Comparison of ENCODE assay signal across 34 mouse cellular contexts in genomic region chr6:122598014-122598413, GRCm38 (mm10). TPM values are rescaled to one million over a fixed set of nuclear protein-coding genes. Genes with fewer than 3 reads are reported as not detected.
A peak's percentile ranks its signal among the peaks of the same experiment; 100 is the strongest.
DNase-seq lines count a peak whose midpoint lies in the region; ATAC-seq and TF ChIP-seq lines count a peak whose summit lies in the region.
"Had no signal": no experiment of that assay in that cellular context is flagged by ENCODE, and none has a peak within 500 bp of the region (broad histone marks: within the 10 kb centered on the region; RNA-seq: fewer than 3 reads in every experiment).

No protein-coding gene starts in this region.

- H3K9me3 ChIP-seq in liver, embryonic 16.5 days (replicated peaks; ENCODE audit: control insufficient read depth, low read length) = no peaks in the 10 kb centered on the region
- no peaks in the 10 kb centered on the region for H3K9me3 ChIP-seq in liver, embryonic 11.5 days (ENCODE audit: control insufficient read depth, low read length)
- H3K9me3 ChIP-seq: forebrain, embryonic 10.5 days; heart, embryonic 15.5 days; hindbrain, embryonic 15.5 days; midbrain, embryonic 13.5 days; neural tube, embryonic 12.5 days had no signal

- no peak overlapping the region for H3K9ac ChIP-seq in liver, embryonic 16.5 days (ENCODE audit: low read depth, low read length)
- H3K9ac ChIP-seq in liver, embryonic 11.5 days (ENCODE audit: low read depth, low read length) = no peak overlapping the region
- H3K9ac ChIP-seq: heart, embryonic 15.5 days; hindbrain, embryonic 15.5 days; liver, embryonic 14.5 days; midbrain, embryonic 13.5 days; neural tube, embryonic 12.5 days had no signal

- no peak overlapping the region for H3K4me3 ChIP-seq in liver, embryonic 16.5 days (ENCODE audit: low read depth, low read length)
- H3K4me3 ChIP-seq in liver, embryonic 11.5 days (ENCODE audit: low read depth, low read length) = no peak overlapping the region
- peak overlapping the region; percentile 35 for H3K4me3 ChIP-seq in bone marrow, adult 2 months (replicated peaks; ENCODE audit: control insufficient read depth, low read depth, low read length)
- no peak overlapping the region for H3K4me3 ChIP-seq in small intestine, adult 2 months (ENCODE audit: low read depth, low read length)
- H3K4me3 ChIP-seq in cerebellum, adult 2 months (replicated peaks; ENCODE audit: insufficient read depth, low read depth, low read length) = no peak overlapping the region
- H3K4me3 ChIP-seq: forebrain, embryonic 10.5 days; heart, embryonic 15.5 days; hindbrain, embryonic 15.5 days; layer of hippocampus, adult 2 months; midbrain, embryonic 13.5 days; neural tube, embryonic 12.5 days had no signal

- no peak overlapping the region for H3K4me2 ChIP-seq in liver, embryonic 16.5 days (ENCODE audit: low read depth, low read length)
- no peak overlapping the region for H3K4me2 ChIP-seq in liver, embryonic 11.5 days
- H3K4me2 ChIP-seq: heart, embryonic 15.5 days; hindbrain, embryonic 15.5 days; midbrain, embryonic 13.5 days; neural tube, embryonic 12.5 days had no signal

- H3K27ac ChIP-seq in liver, embryonic 16.5 days (ENCODE audit: low read length) = 0 out of 2 replicates have a peak overlapping the region, but pooled peaks have one; percentile 9
- H3K27ac ChIP-seq in liver, embryonic 11.5 days (ENCODE audit: low read depth, low read length) = no peak overlapping the region
- no peak overlapping the region; the same call in 1 of the 2 replicates for H3K27ac ChIP-seq in bone marrow, adult 2 months (ENCODE audit: control insufficient read depth, insufficient read depth, low read depth, low read length, poor library complexity)
- H3K27ac ChIP-seq in small intestine, adult 2 months (ENCODE audit: insufficient read depth, low read depth, low read length) = 0 out of 2 replicates have a peak overlapping the region, but pooled peaks have one; percentile 55
- no peak overlapping the region for H3K27ac ChIP-seq in cerebellum, adult 2 months (ENCODE audit: insufficient read depth, low read length)
- H3K27ac ChIP-seq: forebrain, embryonic 10.5 days; heart, embryonic 15.5 days; hindbrain, embryonic 15.5 days; layer of hippocampus, adult 2 months; liver, embryonic 14.5 days; midbrain, embryonic 13.5 days; neural tube, embryonic 12.5 days had no signal

- no peak for ATAC-seq in liver, embryonic 16.5 days (ENCODE audit: low read depth)
- no peak for ATAC-seq in liver, embryonic 11.5 days (replicated peaks; ENCODE audit: low FRiP score)
- peak; percentile 43 for ATAC-seq in megakaryocyte, adult 5-6 weeks (ENCODE audit: poor library complexity, severe bottlenecking)
- ATAC-seq: activated CD4-positive, CD25-positive, alpha-beta regulatory T cell, adult 4 months; midbrain, embryonic 13.5 days had no signal

- H3K4me1 ChIP-seq in liver, embryonic 16.5 days (ENCODE audit: control insufficient read depth, low read depth, low read length) = no peaks in the 10 kb centered on the region
- no peaks in the 10 kb centered on the region for H3K4me1 ChIP-seq in liver, embryonic 11.5 days (replicated peaks; ENCODE audit: control insufficient read depth, insufficient read depth, low read length)
- H3K4me1 ChIP-seq in bone marrow, adult 2 months (ENCODE audit: control insufficient read depth, insufficient read depth, low read length) = peaks cover 1% of the 10 kb centered on the region
- H3K4me1 ChIP-seq in small intestine, adult 2 months (ENCODE audit: control insufficient read depth, insufficient read depth, insufficient read length, low read length) = peaks cover 3% of the 10 kb centered on the region; the same call in 1 of the 2 replicates
- no peaks in the 10 kb centered on the region for H3K4me1 ChIP-seq in cerebellum, adult 2 months (ENCODE audit: control insufficient read depth, insufficient read depth, low read length)
- H3K4me1 ChIP-seq: heart, embryonic 15.5 days; neural tube, embryonic 12.5 days had no signal

- TF ChIP-seq CTCF in bone marrow, adult 2 months (IDR thresholded peaks at IDR 0.05; ENCODE audit: control insufficient read depth, insufficient read depth, low read length) = no peak
- TF ChIP-seq CTCF in small intestine, adult 2 months (IDR thresholded peaks at IDR 0.05; ENCODE audit: extremely low read depth, insufficient read length, insufficient replicate concordance, low read depth, low read length) = no peak
- TF ChIP-seq CTCF in cerebellum, adult 2 months (IDR thresholded peaks at IDR 0.05; ENCODE audit: borderline replicate concordance, insufficient read depth, low read depth, low read length) = no peak

- no peak for TF ChIP-seq POLR2A in bone marrow, adult 2 months (IDR thresholded peaks at IDR 0.05; ENCODE audit: borderline replicate concordance, control insufficient read depth, low read depth, low read length)
- no peak for TF ChIP-seq POLR2A in small intestine, adult 2 months (IDR thresholded peaks at IDR 0.05; ENCODE audit: low read depth, low read length)
- TF ChIP-seq POLR2A in cerebellum, adult 2 months (IDR thresholded peaks at IDR 0.05; ENCODE audit: borderline replicate concordance, insufficient read depth, low read length) = no peak

- H3K36me3 ChIP-seq in liver, embryonic 16.5 days (ENCODE audit: control insufficient read depth, insufficient read depth) = no peaks in the 10 kb centered on the region
- H3K36me3 ChIP-seq in liver, embryonic 11.5 days (ENCODE audit: control insufficient read depth, insufficient read depth, low read length) = no peaks in the 10 kb centered on the region
- H3K36me3 ChIP-seq in small intestine, adult 2 months (ENCODE audit: control insufficient read depth, insufficient read depth, low read length) = no peaks in the 10 kb centered on the region
- H3K36me3 ChIP-seq: forebrain, embryonic 10.5 days; heart, embryonic 15.5 days; hindbrain, embryonic 15.5 days; midbrain, embryonic 13.5 days; neural tube, embryonic 12.5 days had no signal

- H3K27me3 ChIP-seq in liver, embryonic 16.5 days (ENCODE audit: control insufficient read depth, insufficient read depth, low read depth, low read length) = no peaks in the 10 kb centered on the region
- H3K27me3 ChIP-seq in liver, embryonic 11.5 days (replicated peaks; ENCODE audit: control insufficient read depth, insufficient read depth, low read length) = no peaks in the 10 kb centered on the region
- H3K27me3 ChIP-seq in small intestine, adult 2 months (ENCODE audit: control insufficient read depth, insufficient read depth, low read length) = no peaks in the 10 kb centered on the region
- H3K27me3 ChIP-seq in cerebellum, adult 2 months (ENCODE audit: control insufficient read depth, insufficient read depth, low read length) = no peaks in the 10 kb centered on the region
- H3K27me3 ChIP-seq: heart, embryonic 15.5 days; hindbrain, embryonic 15.5 days; midbrain, embryonic 13.5 days; neural tube, embryonic 12.5 days had no signal

- 72% methylated on average over 4 of the region's 4 CpGs for WGBS in liver, embryonic 16.5 days (ENCODE audit: insufficient replicate concordance)
- WGBS in liver, embryonic 11.5 days = 89% methylated on average over 4 of the region's 4 CpGs
- 62% methylated on average over 4 of the region's 4 CpGs for WGBS in bone marrow, adult 2 months
- 83% methylated on average over 4 of the region's 4 CpGs for WGBS in small intestine, adult 2 months
- WGBS in cerebellum, adult 2 months = 94% methylated on average over 4 of the region's 4 CpGs

- no peak for DNase-seq in liver, embryonic 11.5 days (ENCODE audit: low spot score)
- no peak for DNase-seq in kidney, adult 9 months
- no peak for DNase-seq in cerebellum, adult 2 months
- DNase-seq: adrenal gland, adult 8-10 months; cerebellum, postnatal 10 days; gastrocnemius, postnatal 14 days; kidney, postnatal 14 days; lung, postnatal 4 days; right cerebral cortex, postnatal 4 days; thymus, postnatal 14 days had no signal

RNA-seq across cellular contexts. Expression of gene Apobec1, which starts 4.2 kb away (rescaled TPM):
- 5.7 and 6.2 TPM in 2 replicates for polyA plus RNA-seq in liver, embryonic 16.5 days (2015; fragmentation: Nextera tagmentation; extraction: Ambion mirVana)
- 3.7 and 5.6 TPM in 2 replicates for polyA plus RNA-seq in liver, embryonic 11.5 days (2014; fragmentation: Nextera tagmentation; extraction: Ambion mirVana)
- 9.8 and 23.3 TPM in 2 replicates for polyA plus RNA-seq in bone marrow, adult 2 months (2011; ENCODE audit: insufficient read depth, insufficient read length, low replicate concordance, missing spikeins)
- total RNA-seq in megakaryocyte, adult 5-6 weeks (2015) = 112 and 151 TPM in 2 replicates
- total RNA-seq in megakaryocyte, adult 5-6 weeks (2017) = 78.0 and 87.4 TPM in 2 replicates
- polyA plus RNA-seq in small intestine, adult 2 months (2012; rRNA removed) = 15.2 and 15.5 TPM in 2 replicates
- polyA plus RNA-seq in cerebellum, adult 2 months (2012; rRNA removed) = 3.2 and 3.8 TPM in 2 replicates

RNA-seq across cellular contexts. Expression of gene Gdf3, which starts 11.9 kb away (rescaled TPM):
- 0.97 and 0.98 TPM in 2 replicates for polyA plus RNA-seq in liver, embryonic 16.5 days (2015; fragmentation: Nextera tagmentation; extraction: Ambion mirVana)
- polyA plus RNA-seq in liver, embryonic 11.5 days (2014; fragmentation: Nextera tagmentation; extraction: Ambion mirVana) = 13.9 and 14.6 TPM in 2 replicates
- 2.0 and 8.2 TPM in 2 replicates for polyA plus RNA-seq in bone marrow, adult 2 months (2011; ENCODE audit: insufficient read depth, insufficient read length, low replicate concordance, missing spikeins)
- 0.62 and 1.7 TPM in 2 replicates for total RNA-seq in megakaryocyte, adult 5-6 weeks (2015)
- total RNA-seq in megakaryocyte, adult 5-6 weeks (2017) = 0.40 TPM in 1 of 2 replicates, not detected in the other
- polyA plus RNA-seq in small intestine, adult 2 months (2012; rRNA removed) = 0.14 TPM in 1 of 2 replicates, not detected in the other
- 0.16 and 0.21 TPM in 2 replicates for polyA plus RNA-seq in cerebellum, adult 2 months (2012; rRNA removed)
- total RNA-seq: gastrocnemius, postnatal 14 days; heart, adult 8-10 months; layer of hippocampus, adult 2 months; layer of hippocampus, postnatal 25 days; left cerebral cortex, postnatal 10 days had no signal
- polyA plus RNA-seq: embryonic facial prominence, embryonic 11.5 days; forebrain, embryonic 16.5 days; kidney, adult 2 months; neural tube, embryonic 12.5 days; stomach, embryonic 14.5 days had no signal

RNA-seq across cellular contexts. Expression of gene Dppa3, which starts 28.2 kb away (rescaled TPM):
- polyA plus RNA-seq in liver, embryonic 16.5 days (2015; fragmentation: Nextera tagmentation; extraction: Ambion mirVana) = not detected in 2 replicates
- polyA plus RNA-seq in liver, embryonic 11.5 days (2014; fragmentation: Nextera tagmentation; extraction: Ambion mirVana) = not detected in 2 replicates
- polyA plus RNA-seq in bone marrow, adult 2 months (2011; ENCODE audit: insufficient read depth, insufficient read length, low replicate concordance, missing spikeins) = 1.8 TPM in 1 of 2 replicates, not detected in the other
- not detected in 2 replicates for total RNA-seq in megakaryocyte, adult 5-6 weeks (2015)
- total RNA-seq in megakaryocyte, adult 5-6 weeks (2017) = not detected in 2 replicates
- not detected in 2 replicates for polyA plus RNA-seq in small intestine, adult 2 months (2012; rRNA removed)
- not detected in 2 replicates for polyA plus RNA-seq in cerebellum, adult 2 months (2012; rRNA removed)
- total RNA-seq: adrenal gland, adult 8-10 months; gastrocnemius, postnatal 14 days; heart, adult 8-10 months; hematopoietic stem cell, adult 5-6 weeks; layer of hippocampus, adult 2 months; layer of hippocampus, postnatal 25 days; left cerebral cortex, postnatal 10 days; MEL had no signal
- polyA plus RNA-seq: activated CD4-positive, CD25-positive, alpha-beta regulatory T cell, adult 4 months; embryonic facial prominence, embryonic 11.5 days; forebrain, embryonic 10.5 days; forebrain, embryonic 16.5 days; heart, embryonic 15.5 days; hindbrain, embryonic 15.5 days; intestine, embryonic 14.5 days; kidney, adult 2 months; limb, embryonic 11.5 days; liver, embryonic 14.5 days; midbrain, embryonic 13.5 days; neural tube, embryonic 12.5 days; stomach, embryonic 14.5 days had no signal

RNA-seq across cellular contexts. Expression of gene Aicda, which starts 44.4 kb away (rescaled TPM):
- not detected in 2 replicates for polyA plus RNA-seq in liver, embryonic 16.5 days (2015; fragmentation: Nextera tagmentation; extraction: Ambion mirVana)
- 0.18 TPM in 1 of 2 replicates, not detected in the other for polyA plus RNA-seq in liver, embryonic 11.5 days (2014; fragmentation: Nextera tagmentation; extraction: Ambion mirVana)
- 0.40 TPM in 1 of 2 replicates, not detected in the other for polyA plus RNA-seq in bone marrow, adult 2 months (2011; ENCODE audit: insufficient read depth, insufficient read length, low replicate concordance, missing spikeins)
- 0.07 TPM in 1 of 2 replicates, not detected in the other for total RNA-seq in megakaryocyte, adult 5-6 weeks (2015)
- not detected in 2 replicates for total RNA-seq in megakaryocyte, adult 5-6 weeks (2017)
- 0.17 and 0.44 TPM in 2 replicates for polyA plus RNA-seq in small intestine, adult 2 months (2012; rRNA removed)
- not detected in 2 replicates for polyA plus RNA-seq in cerebellum, adult 2 months (2012; rRNA removed)
- total RNA-seq: adrenal gland, adult 8-10 months; gastrocnemius, postnatal 14 days; heart, adult 8-10 months; hematopoietic stem cell, adult 5-6 weeks; layer of hippocampus, adult 2 months; layer of hippocampus, postnatal 25 days; left cerebral cortex, postnatal 10 days; MEL had no signal
- polyA plus RNA-seq: embryonic facial prominence, embryonic 11.5 days; forebrain, embryonic 10.5 days; heart, embryonic 15.5 days; kidney, adult 2 months; liver, embryonic 14.5 days; lung, embryonic 16.5 days; stomach, embryonic 14.5 days had no signal

Comparison
In these comparisons a context has a peak if more than half of its experiments do, and no peak if none do; other contexts are left out.
1. H3K27ac ChIP-seq: peak in liver, embryonic 16.5 days (single experiment) and small intestine, adult 2 months (single experiment); none in liver, embryonic 11.5 days (single experiment), bone marrow, adult 2 months (single experiment) and cerebellum, adult 2 months (single experiment).